Mouse (Mus musculus) megakaryocyte, embryonic 14.5 days (primary cell): Measurements from ENCODE around the gene Ttll11.

Experiments used
- FLI1 ChIP-seq: IDR thresholded peaks from 2 replicates; pipeline ENCODE4 v1.6.1; 2012; ENCODE audit warnings: low read length, inconsistent platforms, mixed read lengths
- GATA1 ChIP-seq: IDR thresholded peaks from 3 replicates; pipeline ENCODE4 v1.6.1; 2012; ENCODE audit warnings: mixed read lengths, low read length, inconsistent platforms, borderline replicate concordance

GRCm38 (mm10) chr2:35900845-35901244 is 78.9 kb downstream of the Ttll11 start:
- TF ChIP-seq GATA1 = no peak
- TF ChIP-seq FLI1 = no peak
